Mouse (Mus musculus) kidney, adult 8-10 months (tissue): ENCODE results near the gene Scrg1.
A peak's percentile ranks its signal among the peaks of the same experiment; 100 is the strongest.
"Not testable (repeated sequence)": the region's sequence is repeated elsewhere in the genome, so short reads cannot be mapped to it uniquely, and the experiment has no call there.

Experiments
- DNase-seq, 2 experiments: peaks; one replicate each; pipeline ENCODE4 v3.0.0; 2022

Scrg1 gene

DNA sequence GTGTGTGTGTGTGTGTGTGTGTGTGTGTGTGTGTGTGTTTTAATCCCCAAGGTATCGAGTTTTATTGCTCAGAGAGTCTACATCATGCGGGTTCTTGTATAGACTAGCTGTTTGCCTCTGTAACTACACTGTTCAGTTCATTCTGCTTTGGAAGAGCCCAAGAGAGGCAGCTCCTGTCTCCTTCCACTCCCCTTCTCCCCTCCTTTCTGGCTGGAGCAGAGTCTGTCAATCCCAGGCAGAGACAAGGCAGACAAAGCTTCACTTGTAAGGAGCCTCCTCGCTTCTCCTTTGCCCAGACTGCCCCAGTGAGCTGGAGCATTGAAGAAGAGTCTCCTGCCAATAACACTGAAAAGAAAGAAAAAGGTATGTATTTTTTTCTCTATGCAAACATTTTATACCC, at the start of gene Scrg1:
Gene Scrg1, plus strand, starts transcription at position 159 of the 400 bp plus-strand sequence.
- DNase-seq, result no peak

DNA sequence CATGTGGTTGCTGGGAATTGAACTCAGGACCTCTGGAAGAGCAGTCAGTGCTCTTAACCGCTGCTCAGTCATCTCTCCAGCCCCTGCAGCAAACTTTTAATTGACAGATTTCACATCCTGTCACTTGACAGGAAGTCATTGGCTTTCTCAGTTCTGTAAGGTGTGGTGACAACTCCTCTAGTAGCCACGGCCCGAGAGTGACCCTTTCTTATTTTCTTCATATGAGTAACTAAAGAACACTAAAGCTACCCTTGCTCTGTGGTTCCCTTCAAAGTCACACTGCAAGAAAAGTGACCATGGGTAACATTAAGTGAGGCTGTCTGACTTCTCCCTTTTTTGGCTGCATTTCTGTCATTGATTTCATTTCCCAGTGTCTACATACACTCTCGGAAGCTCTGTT, 49.4 kb upstream of the Scrg1 start:
- DNase-seq, result no peak

DNA sequence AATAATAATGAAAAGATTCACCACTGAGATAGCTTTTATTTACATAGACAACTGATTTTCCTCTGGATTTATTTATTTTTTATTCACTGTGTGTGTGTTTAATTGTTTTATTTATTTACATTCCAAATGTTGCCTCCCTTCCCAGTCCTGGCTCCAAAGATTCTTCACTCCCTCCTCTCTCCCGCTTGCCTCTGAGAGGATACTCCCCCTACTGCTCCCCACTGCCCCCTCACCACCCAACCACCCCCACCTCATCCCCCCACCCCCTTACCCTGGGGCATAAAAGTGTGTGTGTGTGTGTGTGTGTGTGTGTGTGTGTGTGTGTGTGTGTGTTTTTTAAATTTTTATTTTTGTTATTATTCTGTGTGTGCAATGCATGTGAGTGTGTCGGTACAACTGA, 46.4 kb upstream of the Scrg1 start:
- DNase-seq, result no peak

DNA sequence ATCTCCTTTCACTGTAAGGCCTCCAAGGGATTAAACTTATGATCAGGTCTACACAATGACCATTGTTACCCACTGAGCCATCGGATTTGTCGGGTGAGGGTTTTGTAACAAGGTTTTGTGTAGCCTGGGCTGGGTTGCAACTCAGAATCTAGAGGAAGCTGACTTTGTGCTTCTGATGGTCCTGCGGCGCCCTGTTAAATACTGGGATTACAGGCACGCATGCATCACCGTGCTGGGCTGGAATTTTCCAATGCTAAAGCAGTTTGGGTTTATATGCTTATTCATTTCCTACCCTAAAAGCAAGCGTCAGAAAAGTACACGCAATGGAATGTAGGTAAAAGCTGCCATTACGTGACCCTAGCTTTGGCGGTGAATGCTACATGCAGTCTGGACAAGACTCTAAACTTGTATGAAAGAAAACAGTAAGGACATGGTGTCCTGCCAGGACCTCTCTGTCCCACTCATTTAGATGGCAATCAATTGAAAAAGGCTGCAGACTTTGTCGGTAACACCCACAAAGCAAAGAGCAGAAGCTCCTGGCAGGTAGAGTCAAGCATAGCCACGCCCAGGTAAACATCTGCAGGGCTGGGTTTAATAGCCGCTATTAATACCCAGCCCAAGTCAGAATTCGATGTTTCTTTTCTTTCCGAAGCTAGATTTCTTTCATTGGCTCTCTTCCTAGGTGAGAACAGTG, 45.8 kb upstream of the Scrg1 start:
- DNase-seq, result no peak

DNA sequence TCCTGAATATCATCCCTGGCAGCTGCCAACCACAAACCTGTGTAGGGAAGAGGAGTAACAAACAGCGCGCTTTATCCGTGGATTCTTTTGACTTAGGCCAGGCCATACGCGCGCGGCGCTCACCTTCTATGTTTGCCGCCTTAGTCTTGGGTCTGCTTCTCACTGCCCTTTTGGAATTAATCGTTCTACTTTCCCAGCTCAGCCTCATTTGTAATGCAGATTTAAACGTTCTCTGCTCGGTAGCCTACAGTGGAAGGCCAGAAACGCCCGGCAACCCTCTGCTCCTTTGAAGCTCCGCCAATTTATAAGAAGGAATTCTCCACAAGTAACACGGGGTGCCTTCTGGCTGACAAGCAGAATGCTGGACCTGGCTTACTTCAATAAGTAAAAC, 45.3 kb upstream of the Scrg1 start:
- DNase-seq, result peak; percentile 14 to 47

DNA sequence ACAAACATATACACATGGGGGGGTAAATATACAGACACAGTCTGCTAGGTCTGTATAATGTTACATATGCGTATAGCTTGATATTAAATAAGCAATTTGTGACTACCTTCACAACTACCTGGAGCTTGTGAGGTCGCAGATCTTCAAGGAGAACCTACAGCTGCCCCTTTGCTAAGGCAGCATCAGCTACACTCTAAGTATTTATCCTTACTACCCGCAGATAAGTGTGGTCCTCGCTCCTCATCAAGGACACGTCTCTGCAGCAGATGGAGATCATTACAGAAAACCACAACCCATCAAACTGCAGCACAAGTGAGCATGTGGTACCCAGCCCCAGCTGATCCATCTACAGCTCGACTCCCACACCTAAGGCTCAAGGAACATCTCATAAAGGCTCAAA, 44.4 kb upstream of the Scrg1 start:
- no peak for DNase-seq

DNA sequence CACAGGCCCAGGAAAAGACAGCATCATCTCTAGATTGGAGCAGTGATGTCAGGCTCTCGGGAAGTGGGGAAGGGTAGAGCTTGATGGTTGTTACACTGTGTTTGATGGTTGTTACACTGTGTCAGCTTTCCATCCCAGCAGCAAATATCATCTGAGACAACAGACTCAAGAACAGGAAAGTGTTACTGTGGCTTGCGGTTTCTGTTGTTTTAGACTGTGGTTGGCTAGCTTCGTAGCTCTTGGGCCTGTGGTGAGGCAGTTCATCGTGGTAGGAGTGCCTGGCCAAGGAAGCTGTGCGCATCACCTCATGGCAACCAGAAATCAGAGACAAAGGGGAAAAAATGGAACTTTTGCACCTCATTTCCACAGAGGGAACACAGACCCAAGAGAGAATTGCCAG, 38.9 kb upstream of the Scrg1 start:
- no peak for DNase-seq

DNA sequence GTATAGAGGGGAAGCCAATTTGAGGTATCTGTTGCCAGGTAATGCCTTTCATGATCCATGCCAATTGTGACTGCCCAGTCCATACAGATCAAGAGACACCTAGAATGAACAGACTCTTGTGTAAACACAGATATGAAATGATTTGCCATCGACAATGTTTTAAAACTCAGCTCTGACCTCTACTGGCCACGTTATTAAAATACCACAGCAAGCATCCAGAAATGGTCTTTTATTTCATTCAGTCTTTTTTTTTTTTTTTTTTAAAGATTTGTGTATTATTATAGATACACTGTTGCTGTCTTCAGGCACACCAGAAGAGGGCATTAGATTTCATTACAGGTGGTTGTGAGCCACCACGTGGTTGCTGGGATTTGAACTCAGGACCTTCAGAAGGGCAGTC, 29.6 kb upstream of the Scrg1 start:
- DNase-seq, result peak in 1 of 2 experiments; percentile 22

DNA sequence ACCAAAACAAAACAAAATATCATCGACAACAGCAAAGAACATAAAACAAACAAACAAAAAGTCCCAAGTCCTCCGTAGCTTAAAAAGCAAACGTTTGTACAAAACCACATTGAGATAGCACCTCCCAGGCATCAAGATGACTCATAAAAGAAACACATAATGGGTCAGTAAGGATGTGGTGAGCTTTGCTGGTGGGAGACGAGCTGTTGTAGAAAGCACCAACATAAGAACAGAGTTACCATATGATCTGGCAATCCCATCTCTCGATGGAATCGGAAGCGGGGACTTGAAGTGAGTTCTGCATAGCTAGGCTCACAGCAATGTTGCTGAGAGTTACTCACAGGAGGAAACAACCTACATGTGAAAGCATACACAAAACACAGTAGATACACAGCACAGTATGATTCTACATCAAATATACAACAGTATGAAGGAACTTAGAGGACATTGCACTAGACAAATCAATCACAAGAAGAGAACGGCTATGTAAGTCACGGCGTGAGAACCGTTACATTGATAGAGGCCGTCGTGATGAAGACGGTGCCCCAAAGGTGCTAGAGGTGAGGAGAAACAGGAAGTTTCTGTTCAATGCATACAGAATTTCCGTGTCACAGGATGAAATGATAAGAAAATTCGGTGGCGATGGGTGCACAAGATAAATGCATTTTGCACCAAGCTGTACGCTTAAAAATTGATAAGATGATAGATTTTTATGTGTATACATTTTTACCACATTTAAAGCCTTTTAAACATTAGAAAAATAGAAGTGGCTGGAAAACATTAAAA, 27.9 kb upstream of the Scrg1 start:
- DNase-seq, result no peak

DNA sequence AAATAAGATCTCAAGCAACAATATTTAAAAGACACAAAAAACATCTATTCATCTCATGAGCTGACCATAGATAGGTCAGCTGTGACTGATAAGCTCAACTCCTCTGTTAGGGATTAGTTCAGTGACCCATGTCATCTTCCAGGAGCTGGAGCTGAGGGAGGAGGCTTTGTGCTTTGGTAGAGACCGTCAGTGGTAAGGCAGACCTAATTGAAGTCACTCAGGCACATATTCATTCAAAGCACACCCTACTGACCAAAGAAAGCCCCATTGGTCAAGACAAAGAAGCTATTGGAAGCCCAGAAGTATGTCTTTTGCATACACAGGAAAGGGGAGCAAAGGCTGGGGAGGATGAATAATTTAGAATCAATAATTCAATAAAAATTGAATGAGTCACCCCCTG, 27.2 kb upstream of the Scrg1 start:
- no peak for DNase-seq

DNA sequence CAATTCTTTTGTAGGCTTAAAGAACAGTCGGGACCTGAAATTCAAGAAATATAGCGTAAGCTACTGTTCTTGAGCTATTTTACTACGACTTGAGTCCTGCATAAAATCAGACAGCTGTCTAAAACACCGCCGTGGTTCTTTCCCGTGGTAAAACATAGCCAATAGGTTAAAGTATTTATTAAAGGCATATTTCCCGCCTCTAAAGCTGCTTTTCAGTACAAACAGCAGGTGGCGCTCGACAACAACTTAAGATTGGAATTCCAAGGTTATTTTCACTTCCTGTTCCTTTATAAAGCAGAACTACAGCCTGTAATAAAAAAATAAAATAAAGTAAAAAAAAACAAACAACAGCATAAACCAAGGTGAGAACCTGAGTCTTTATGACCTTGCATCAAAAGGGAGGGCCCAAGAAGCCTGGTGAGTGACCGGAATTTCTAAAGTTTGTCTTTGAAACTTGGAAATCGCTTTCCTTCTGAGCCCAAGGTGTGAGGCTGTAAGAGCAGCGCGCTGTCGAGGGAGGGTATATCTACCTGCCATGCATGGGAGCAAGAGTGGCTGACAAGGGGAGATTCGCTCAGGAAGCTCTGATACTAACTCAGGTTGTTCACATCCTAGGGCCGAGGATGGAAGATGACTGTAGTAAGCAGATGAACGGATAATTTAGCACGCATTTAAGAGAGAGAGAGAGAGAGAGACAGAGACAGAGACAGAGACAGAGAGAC, 26.4 kb upstream of the Scrg1 start:
- DNase-seq, result peak; percentile 65 to 78

DNA sequence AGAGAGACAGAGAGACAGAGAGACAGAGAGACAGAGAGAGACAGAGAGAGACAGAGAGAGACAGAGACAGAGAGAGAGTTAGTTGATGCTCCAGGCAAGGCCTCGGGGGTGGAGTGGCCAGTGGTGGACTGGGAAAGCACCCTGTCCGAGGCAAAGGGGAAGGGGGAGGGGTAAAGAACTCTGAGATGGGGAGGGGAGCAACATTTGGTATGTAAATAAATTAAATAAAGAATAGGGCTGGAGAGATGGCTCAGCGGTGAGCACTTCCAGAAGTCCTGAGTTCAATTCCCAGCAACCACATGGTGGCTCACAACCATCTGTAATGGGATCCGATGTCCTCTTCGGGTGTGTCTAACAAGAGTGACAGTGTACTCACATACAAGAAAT, 25.8 kb upstream of the Scrg1 start:
- not testable (repeated sequence) for DNase-seq

DNA sequence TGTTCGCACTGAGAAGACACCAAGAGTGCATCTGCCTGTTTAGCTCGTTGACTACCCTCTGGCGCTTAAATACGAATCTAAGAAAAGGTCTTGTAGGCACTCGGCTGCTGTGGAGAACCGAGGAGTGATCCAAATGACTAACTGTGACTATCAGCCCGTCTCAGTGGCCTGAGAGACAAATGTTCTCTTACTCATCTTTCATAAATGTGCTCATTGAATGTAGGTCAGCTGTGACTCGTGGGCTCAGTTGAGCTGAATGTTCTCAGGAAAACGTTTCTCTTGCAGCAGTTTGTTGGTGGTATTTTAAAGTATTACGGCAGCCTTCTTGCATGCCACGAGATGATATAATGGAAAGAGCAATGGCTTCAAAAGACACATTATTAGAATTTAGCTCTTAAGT, 24.8 kb upstream of the Scrg1 start:
- no peak for DNase-seq

DNA sequence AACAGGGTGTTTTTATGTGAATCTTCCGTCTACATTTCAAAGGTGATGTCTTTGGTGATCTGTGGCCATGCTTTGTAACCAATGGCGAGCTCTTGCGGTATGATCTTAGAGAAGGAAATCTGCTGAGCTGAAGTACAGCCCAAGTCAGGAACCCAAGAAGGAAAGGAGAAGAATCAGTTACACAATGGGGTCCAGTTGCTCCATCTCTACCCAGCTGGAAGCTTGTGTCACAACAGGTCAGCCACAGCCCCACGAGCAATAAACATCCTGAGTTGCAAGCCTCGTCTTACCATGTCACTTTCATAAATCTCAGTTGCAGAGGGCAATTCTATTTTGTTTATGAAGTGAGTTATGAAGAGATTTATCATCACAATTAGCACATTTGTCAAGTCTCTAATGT, 22.9 kb upstream of the Scrg1 start:
- DNase-seq, result no peak

DNA sequence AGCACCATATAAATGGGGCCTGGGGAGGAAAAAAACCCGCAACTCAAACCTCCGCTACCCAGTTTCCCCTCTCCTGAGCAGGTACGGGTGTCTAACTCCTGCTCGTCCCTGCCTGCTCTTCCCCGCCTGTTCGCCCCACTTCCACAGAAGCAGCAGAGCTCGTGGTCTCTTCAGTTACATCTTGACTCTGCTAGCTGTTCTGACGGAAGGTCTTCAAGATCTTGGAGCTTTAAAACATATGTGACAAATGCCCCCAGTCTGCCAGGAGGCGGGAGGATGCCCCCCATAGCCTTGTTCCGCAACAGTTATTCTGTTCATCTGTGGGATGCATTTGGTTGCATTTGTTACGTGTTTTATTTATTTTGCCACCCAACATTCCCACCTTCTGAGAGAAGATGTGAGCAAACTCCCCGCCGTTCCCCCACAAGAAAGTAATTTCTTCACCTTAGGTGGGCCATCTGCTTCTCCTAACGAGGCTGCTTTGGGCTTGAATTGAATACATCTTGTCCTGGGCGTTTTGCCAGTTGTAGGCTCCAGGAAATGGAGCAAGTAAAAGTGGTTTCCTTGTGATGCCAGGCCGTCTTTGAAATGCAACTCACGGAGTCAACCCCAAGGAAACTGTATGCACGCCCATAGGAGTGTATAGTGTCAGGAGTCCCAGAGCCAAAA, 19.8 kb upstream of the Scrg1 start:
- no peak for DNase-seq

DNA sequence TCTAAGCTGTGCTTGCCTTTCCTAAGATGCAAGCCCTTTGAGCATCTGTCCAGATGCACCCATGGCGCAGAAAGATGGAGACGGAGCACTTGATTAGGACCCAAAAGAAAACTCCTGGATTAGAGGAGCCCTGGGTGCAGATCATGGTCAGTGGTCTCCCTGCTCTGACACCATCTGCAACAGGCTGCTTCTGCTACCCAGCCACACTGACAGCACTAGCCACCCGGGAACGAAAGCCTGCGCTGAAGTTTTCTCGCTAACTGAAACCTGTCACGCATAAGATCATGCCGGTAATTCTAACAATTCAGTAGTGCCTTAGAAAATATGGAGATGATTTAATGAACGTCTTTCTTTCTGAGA, 19.3 kb upstream of the Scrg1 start:
- DNase-seq, result no peak

DNA sequence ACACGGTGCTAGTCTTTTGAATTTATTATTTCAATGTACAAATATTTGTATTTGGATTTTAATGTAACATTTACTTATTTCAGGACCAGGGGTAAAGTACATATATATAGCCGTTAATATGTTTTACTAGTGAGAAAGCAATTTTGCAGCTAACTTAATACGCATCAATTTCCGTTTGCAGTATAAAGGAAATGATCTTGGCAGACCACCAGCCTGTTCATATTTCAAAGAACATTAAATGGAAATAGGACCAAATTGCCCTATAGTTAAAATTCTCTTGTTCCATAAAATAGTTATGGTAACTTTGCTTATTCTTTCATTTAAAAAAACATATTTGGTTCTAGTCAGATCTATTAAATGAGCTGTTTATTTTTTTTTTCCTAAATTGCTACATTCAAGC, 14.6 kb upstream of the Scrg1 start:
- no peak for DNase-seq

DNA sequence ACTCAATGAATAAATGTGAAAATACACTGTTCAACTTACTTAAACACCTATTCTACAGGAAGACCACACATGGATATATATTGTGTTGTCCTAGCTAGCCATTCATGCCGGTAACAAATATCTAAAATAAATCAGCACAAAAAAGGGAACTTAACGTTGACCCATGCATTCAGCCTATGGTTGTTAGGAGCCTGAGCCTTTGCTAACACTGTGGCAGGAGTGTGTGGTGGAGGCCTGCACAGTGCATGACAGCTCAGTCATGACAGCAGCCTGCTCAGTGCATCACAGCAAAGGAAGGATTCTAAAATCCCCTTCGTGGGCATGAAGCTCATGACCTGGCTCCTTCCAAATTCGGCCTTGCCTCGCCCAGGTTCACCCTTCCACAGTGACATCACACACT, 14.2 kb upstream of the Scrg1 start:
- no peak for DNase-seq

DNA sequence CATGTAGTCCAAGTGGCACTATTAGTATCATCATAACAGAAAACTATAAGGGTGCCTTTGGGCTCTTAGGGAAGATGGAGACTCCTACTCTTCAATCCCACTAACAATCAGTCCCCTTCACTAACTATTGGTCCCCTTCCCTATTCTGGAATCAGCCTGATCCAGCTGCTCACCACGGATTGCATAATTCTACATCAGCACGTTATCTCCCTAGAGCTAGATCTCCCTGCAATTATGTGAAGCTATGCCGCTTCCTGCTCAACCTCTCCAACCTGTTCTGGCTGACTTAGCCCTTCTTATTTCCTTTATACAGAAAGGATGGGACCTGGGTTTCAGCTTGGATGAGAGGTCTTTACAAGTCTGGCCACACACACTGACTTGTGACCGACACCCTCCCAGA, 12.4 kb upstream of the Scrg1 start:
- no peak for DNase-seq

DNA sequence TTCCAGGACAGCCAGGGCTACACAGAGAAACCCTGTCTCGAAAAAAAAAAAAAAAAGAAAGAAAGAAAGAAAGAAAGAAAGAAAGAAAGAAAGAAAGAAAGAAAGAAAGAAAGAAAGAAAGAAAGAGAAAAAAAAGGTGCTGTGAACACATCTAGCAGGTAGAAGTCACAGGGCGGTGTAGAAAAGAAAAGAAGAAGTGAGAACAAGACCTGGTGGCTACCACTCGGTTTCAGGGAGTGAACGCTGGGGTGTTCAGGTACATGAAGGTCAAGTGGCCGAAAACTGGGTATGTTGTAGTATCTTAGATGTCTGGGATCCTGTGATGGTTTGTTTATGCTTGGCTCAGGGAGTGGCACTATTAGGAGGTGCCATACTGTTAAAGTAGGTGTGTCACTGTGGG, 9.8 kb upstream of the Scrg1 start:
- DNase-seq, result not testable (repeated sequence)

DNA sequence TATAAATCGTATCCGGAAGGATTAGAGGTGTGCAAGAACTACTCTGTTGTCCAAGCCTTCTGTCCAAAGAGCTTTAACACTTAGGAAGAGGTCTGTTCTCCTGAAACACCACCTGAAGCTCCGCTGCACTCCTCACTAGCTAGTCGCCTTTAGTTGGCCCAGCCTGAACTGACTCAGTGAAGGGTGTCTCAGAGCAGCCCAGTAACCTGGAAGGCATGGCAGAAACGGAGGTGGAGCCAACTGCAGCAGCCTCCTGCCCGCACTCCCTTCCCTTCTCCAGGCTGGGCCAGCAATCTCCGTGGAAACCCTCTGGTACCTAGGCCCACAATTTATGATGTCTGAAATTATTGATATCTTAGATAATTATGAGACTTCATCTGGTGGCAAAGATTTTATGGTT, 5.0 kb upstream of the Scrg1 start:
- peak in 1 of 2 experiments; percentile 57 for DNase-seq

DNA sequence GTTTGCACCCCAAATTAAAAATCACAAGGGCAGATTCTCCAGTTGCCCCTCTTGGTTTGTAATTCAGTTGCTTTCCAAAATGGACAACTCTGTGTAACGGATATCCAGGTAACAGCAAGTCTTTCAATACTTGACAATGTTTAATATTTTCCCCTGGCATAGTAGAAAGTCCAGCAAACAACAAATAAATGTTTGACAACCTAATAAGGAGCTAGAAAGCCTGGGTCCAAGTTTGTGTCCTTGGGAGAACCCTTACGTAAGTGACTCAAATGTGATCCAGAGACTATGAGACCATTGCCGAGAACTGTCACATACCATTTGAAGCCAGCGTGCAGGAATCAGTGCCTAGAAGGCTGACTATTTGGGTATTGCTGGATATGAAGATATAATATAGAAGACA, 3.8 kb upstream of the Scrg1 start:
- DNase-seq, result peak; percentile 46 to 74

DNA sequence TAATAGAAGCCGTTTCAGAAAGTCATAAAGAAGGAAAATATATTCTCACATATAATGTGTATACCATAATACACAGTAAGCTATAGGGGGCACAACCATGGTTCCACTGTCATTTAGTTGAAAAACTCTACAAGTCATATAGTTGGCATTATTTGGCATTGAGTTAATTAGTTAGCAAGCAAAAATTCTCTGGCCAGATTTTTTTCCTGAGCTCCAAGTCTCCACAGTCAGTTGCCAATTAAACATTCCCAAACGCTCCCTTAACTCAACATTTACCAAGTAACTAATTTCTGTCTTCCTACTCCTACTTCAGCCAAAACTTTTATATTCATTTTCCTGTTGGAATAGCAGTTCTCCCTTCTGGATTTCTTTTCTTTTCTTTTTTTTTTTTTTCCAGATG, 2.4 kb upstream of the Scrg1 start:
- DNase-seq, result peak in 1 of 2 experiments; percentile 62

DNA sequence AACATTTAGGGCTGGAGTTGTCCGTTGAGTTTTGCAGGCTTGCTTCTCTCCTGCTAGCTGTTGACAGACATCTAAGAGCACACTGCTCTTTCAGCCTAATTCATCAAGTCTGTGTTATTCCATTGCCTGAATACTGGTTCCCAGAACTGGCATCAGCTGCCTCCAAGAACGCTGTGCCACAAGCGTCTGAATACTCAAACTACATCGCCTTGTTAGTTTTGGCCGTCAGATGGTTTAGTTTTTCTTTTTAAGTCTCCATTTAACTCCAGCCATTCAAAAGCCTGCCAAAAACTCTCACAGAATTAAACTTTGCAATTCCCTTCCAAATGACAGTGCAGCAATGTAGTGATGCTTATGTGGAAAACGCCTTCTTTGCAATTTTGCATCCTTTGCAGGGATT, 1.4 kb downstream of the Scrg1 start:
- no peak for DNase-seq
